Mouse (Mus musculus): ENCODE data around the gene Olfr1183. TPM values are rescaled to one million over a fixed set of nuclear protein-coding genes. Genes with fewer than 3 reads are reported as not detected.
"Not testable (repeated sequence)": the region's sequence is repeated elsewhere in the genome, so short reads cannot be mapped to it uniquely, and the experiment has no call there.

The Olfr1183 gene
- not detected in 2 replicates for polyA plus RNA-seq (2016; fragmentation: Nextera tagmentation; extraction: Ambion mirVana)

- H3K36me3 ChIP-seq; H3K4me3 ChIP-seq; DNase-seq (ENCODE audit: low spot score); H3K27me3 ChIP-seq (ENCODE audit: insufficient read depth, poor library complexity, severe bottlenecking); H3K9me3 ChIP-seq; H3K4me1 ChIP-seq; H3K27ac ChIP-seq: not testable (repeated sequence)
- WGBS = 77% methylated on average over 1 of the region's 1 CpGs
Measured at GRCm38 (mm10) chr2:88454567-88454966, at the start of gene Olfr1183. Gene Olfr1183, plus strand, starts transcription at chr2:88454867.

GRCm38 (mm10) chr2:88406353-88406752, 48.3 kb upstream of the Olfr1183 start, which contains the start of gene Olfr1179:
Gene Olfr1179, minus strand, starts transcription at chr2:88406453.
- Histone ChIP-seq H3K27me3 (ENCODE audit: insufficient read depth, poor library complexity, severe bottlenecking) (no peaks in the 10 kb centered on the region), H3K9me3 (no peaks in the 10 kb centered on the region), H3K4me3 (no peak within 1 kb of the TSS), H3K27ac (no peak within 1 kb of the TSS), H3K4me1 (no peaks in the 10 kb centered on the region), H3K36me3 (no peaks in the 10 kb centered on the region)
- WGBS = 81% methylated on average over 3 of the region's 3 CpGs
- DNase-seq (ENCODE audit: low spot score) = no peak

GRCm38 (mm10) chr2:88419051-88419450, 35.6 kb upstream of the Olfr1183 start, which contains the start of gene Olfr1180:
Gene Olfr1180, minus strand, starts transcription at chr2:88419151.
- no peaks in the 10 kb centered on the region for H3K9me3 ChIP-seq
- no peaks in the 10 kb centered on the region for H3K4me1 ChIP-seq
- no peak within 1 kb of the TSS for H3K27ac ChIP-seq
- H3K27me3 ChIP-seq (ENCODE audit: insufficient read depth, poor library complexity, severe bottlenecking) = no peaks in the 10 kb centered on the region
- no peaks in the 10 kb centered on the region for H3K36me3 ChIP-seq
- 74% methylated on average over 2 of the region's 2 CpGs for WGBS
- DNase-seq (ENCODE audit: low spot score) = no peak
- no peak within 1 kb of the TSS for H3K4me3 ChIP-seq

GRCm38 (mm10) chr2:88426071-88426470, 28.6 kb upstream of the Olfr1183 start, which contains the start of gene Olfr1181:
Gene Olfr1181, minus strand, starts transcription at chr2:88426171.
- 84% methylated on average over 1 of the region's 1 CpGs for WGBS
- no peaks in the 10 kb centered on the region for H3K27me3 ChIP-seq (ENCODE audit: insufficient read depth, poor library complexity, severe bottlenecking)
- H3K4me3 ChIP-seq = no peak within 1 kb of the TSS
- H3K4me1 ChIP-seq = no peaks in the 10 kb centered on the region
- H3K27ac ChIP-seq = no peak within 1 kb of the TSS
- no peaks in the 10 kb centered on the region for H3K9me3 ChIP-seq
- DNase-seq (ENCODE audit: low spot score) = no peak
- H3K36me3 ChIP-seq = no peaks in the 10 kb centered on the region

- no peak for DNase-seq (ENCODE audit: low spot score)
- Histone ChIP-seq H3K4me3 (no peak within 1 kb of the TSS), H3K27me3 (ENCODE audit: insufficient read depth, poor library complexity, severe bottlenecking) (no peaks in the 10 kb centered on the region), H3K4me1 (no peaks in the 10 kb centered on the region), H3K27ac (no peak within 1 kb of the TSS), H3K36me3 (no peaks in the 10 kb centered on the region), H3K9me3 (no peaks in the 10 kb centered on the region)
- WGBS = 82% methylated on average over 1 of the region's 1 CpGs
Measured at GRCm38 (mm10) chr2:88449031-88449430, 5.6 kb upstream of the Olfr1183 start, which contains the start of gene Gm13757. Gene Gm13757, minus strand, starts transcription at chr2:88449131.

GRCm38 (mm10) chr2:88483298-88483697, 28.6 kb downstream of the Olfr1183 start, which contains the start of gene Olfr1184:
Gene Olfr1184, plus strand, starts transcription at chr2:88483598.
- Histone ChIP-seq H3K36me3 (no peaks in the 10 kb centered on the region), H3K27ac (no peak within 1 kb of the TSS), H3K27me3 (ENCODE audit: insufficient read depth, poor library complexity, severe bottlenecking) (no peaks in the 10 kb centered on the region), H3K4me1 (no peaks in the 10 kb centered on the region), H3K4me3 (no peak within 1 kb of the TSS), H3K9me3 (no peaks in the 10 kb centered on the region)
- DNase-seq (ENCODE audit: low spot score) = no peak
- 82% methylated on average over 2 of the region's 2 CpGs for WGBS

GRCm38 (mm10) chr2:88493020-88493419, 38.4 kb downstream of the Olfr1183 start, which contains the start of gene Olfr1185-ps1:
Gene Olfr1185-ps1, plus strand, starts transcription at chr2:88493320.
- DNase-seq (ENCODE audit: low spot score) = no peak
- no peak within 1 kb of the TSS for H3K27ac ChIP-seq
- H3K4me3 ChIP-seq = no peak within 1 kb of the TSS
- no peaks in the 10 kb centered on the region for H3K27me3 ChIP-seq (ENCODE audit: insufficient read depth, poor library complexity, severe bottlenecking)
- no peaks in the 10 kb centered on the region for H3K36me3 ChIP-seq
- no peaks in the 10 kb centered on the region for H3K9me3 ChIP-seq
- WGBS = 62% methylated on average over 2 of the region's 2 CpGs
- H3K4me1 ChIP-seq = no peaks in the 10 kb centered on the region

- no peaks in the 10 kb centered on the region for H3K27me3 ChIP-seq (ENCODE audit: insufficient read depth, poor library complexity, severe bottlenecking)
- no peak within 1 kb of the TSS for H3K4me3 ChIP-seq
- no peaks in the 10 kb centered on the region for H3K4me1 ChIP-seq
- no peak within 1 kb of the TSS for H3K27ac ChIP-seq
- no peaks in the 10 kb centered on the region for H3K36me3 ChIP-seq
- H3K9me3 ChIP-seq = no peaks in the 10 kb centered on the region
- no peak for DNase-seq (ENCODE audit: low spot score)
- 69% methylated on average over 2 of the region's 2 CpGs for WGBS
Measured at GRCm38 (mm10) chr2:88518251-88518650, 63.6 kb downstream of the Olfr1183 start, which contains the start of gene Olfr1186. Gene Olfr1186, plus strand, starts transcription at chr2:88518551.

Other genes with a start within 250 kb of the Olfr1183 start
- gene Olfr1170, start 226.5 kb upstream of the Olfr1183 start, polyA plus RNA-seq (2016; fragmentation: Nextera tagmentation; extraction: Ambion mirVana) = not detected in 2 replicates
- gene Olfr1173, start 175.0 kb upstream of the Olfr1183 start, polyA plus RNA-seq (2016; fragmentation: Nextera tagmentation; extraction: Ambion mirVana) = not detected in 2 replicates
- not detected in 2 replicates for gene Olfr1174-ps, start 139.7 kb upstream of the Olfr1183 start, polyA plus RNA-seq (2016; fragmentation: Nextera tagmentation; extraction: Ambion mirVana)
- not detected in 2 replicates for gene Olfr1175-ps, start 127.7 kb upstream of the Olfr1183 start, polyA plus RNA-seq (2016; fragmentation: Nextera tagmentation; extraction: Ambion mirVana)
- not detected in 2 replicates for gene Olfr1176, start 118.1 kb upstream of the Olfr1183 start, polyA plus RNA-seq (2016; fragmentation: Nextera tagmentation; extraction: Ambion mirVana)
- not detected in 2 replicates for gene Olfr1177-ps, start 108.4 kb upstream of the Olfr1183 start, polyA plus RNA-seq (2016; fragmentation: Nextera tagmentation; extraction: Ambion mirVana)
- gene Olfr1178, start 67.8 kb upstream of the Olfr1183 start, polyA plus RNA-seq (2016; fragmentation: Nextera tagmentation; extraction: Ambion mirVana) = not detected in 2 replicates
- not detected in 2 replicates for gene Olfr1179, start 48.4 kb upstream of the Olfr1183 start, polyA plus RNA-seq (2016; fragmentation: Nextera tagmentation; extraction: Ambion mirVana)
- gene Olfr1180, start 35.7 kb upstream of the Olfr1183 start, polyA plus RNA-seq (2016; fragmentation: Nextera tagmentation; extraction: Ambion mirVana) = not detected in 2 replicates
- gene Olfr1181, start 28.7 kb upstream of the Olfr1183 start, polyA plus RNA-seq (2016; fragmentation: Nextera tagmentation; extraction: Ambion mirVana) = not detected in 2 replicates
- gene Gm13757, start 5.7 kb upstream of the Olfr1183 start, polyA plus RNA-seq (2016; fragmentation: Nextera tagmentation; extraction: Ambion mirVana) = not detected in 2 replicates
- gene Olfr1184, start 28.7 kb downstream of the Olfr1183 start, polyA plus RNA-seq (2016; fragmentation: Nextera tagmentation; extraction: Ambion mirVana) = not detected in 2 replicates
- gene Olfr1185-ps1, start 38.5 kb downstream of the Olfr1183 start, polyA plus RNA-seq (2016; fragmentation: Nextera tagmentation; extraction: Ambion mirVana) = not detected in 2 replicates
- gene Olfr1186, start 63.7 kb downstream of the Olfr1183 start, polyA plus RNA-seq (2016; fragmentation: Nextera tagmentation; extraction: Ambion mirVana) = not detected in 2 replicates
- not detected in 2 replicates for gene Olfr1188, start 102.1 kb downstream of the Olfr1183 start, polyA plus RNA-seq (2016; fragmentation: Nextera tagmentation; extraction: Ambion mirVana)
- not detected in 2 replicates for gene Olfr1189, start 131.6 kb downstream of the Olfr1183 start, polyA plus RNA-seq (2016; fragmentation: Nextera tagmentation; extraction: Ambion mirVana)
- not detected in 2 replicates for gene Olfr1191-ps1, start 185.7 kb downstream of the Olfr1183 start, polyA plus RNA-seq (2016; fragmentation: Nextera tagmentation; extraction: Ambion mirVana)
- not detected in 2 replicates for gene Olfr1192-ps1, start 193.6 kb downstream of the Olfr1183 start, polyA plus RNA-seq (2016; fragmentation: Nextera tagmentation; extraction: Ambion mirVana)
- not detected in 2 replicates for gene Olfr1193, start 220.8 kb downstream of the Olfr1183 start, polyA plus RNA-seq (2016; fragmentation: Nextera tagmentation; extraction: Ambion mirVana)
- gene Olfr1195, start 234.3 kb downstream of the Olfr1183 start, polyA plus RNA-seq (2016; fragmentation: Nextera tagmentation; extraction: Ambion mirVana) = not detected in 2 replicates
- gene Olfr1196, start 249.7 kb downstream of the Olfr1183 start, polyA plus RNA-seq (2016; fragmentation: Nextera tagmentation; extraction: Ambion mirVana) = not detected in 2 replicates

Measured in heart, embryonic 10.5 days (tissue).